Mouse (Mus musculus): Measurements from ENCODE around the gene Ttc9. TPM values are rescaled to one million over a fixed set of nuclear protein-coding genes. Genes with fewer than 3 reads are reported as not detected.

Gene Ttc9
- total and polyA plus RNA-seq, 3 experiments = 0.27 TPM; not detected in 2

DNA sequence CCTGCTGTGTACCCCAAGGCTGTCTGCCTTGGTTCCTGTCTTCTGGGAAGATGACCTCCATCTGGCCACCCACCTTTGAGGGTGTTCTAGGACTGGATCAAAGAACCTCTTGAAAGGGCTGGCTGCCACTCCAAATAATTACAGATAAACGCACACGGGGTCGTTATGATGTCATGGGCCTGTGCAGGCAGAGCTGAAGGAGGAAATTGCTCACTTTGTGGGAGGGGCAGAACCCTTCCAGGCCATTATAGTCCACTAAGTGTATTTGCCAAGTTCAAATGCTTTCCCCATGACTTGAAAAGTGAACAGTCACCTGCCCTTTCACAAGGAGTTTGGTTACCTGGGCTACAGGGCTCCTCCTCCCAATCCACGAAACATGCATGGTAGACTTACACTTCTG is 67.0 kb downstream of the Ttc9 start:
- TF ChIP-seq GATA2 (IDR thresholded peaks at IDR 0.05; ENCODE audit: borderline replicate concordance, low read depth, low read length) (no peak), TAL1 (conservative IDR thresholded peaks at IDR 0.05; ENCODE audit: low read depth, low read length) (no peak), CTCF (IDR thresholded peaks at IDR 0.05; ENCODE audit: low read depth, low read length) (no peak), POLR2AphosphoS5 (IDR thresholded peaks at IDR 0.05; ENCODE audit: insufficient replicate concordance, low read depth, low read length) (no peak), GATA1 (IDR thresholded peaks at IDR 0.05; ENCODE audit: borderline replicate concordance, low read length) (no peak)
- no peaks in the 10 kb centered on the region for H3K4me1 ChIP-seq (ENCODE audit: insufficient read depth, low read depth, low read length)
- ATAC-seq (ENCODE audit: extremely low read depth, insufficient number of reproducible peaks, low FRiP score, poor library complexity, severe bottlenecking) (no peak), DNase-seq (ENCODE audit: low spot score) (no peak)
- H3K4me3 ChIP-seq (ENCODE audit: low read depth, low read length) = no peak overlapping the region
- no peaks in the 10 kb centered on the region for H3K9me3 ChIP-seq (replicated peaks)
- H3K36me3 ChIP-seq (replicated peaks) = no peaks in the 10 kb centered on the region
- H3K27me3 ChIP-seq (ENCODE audit: insufficient read depth, low read length) = peaks cover 13% of the 10 kb centered on the region

DNA sequence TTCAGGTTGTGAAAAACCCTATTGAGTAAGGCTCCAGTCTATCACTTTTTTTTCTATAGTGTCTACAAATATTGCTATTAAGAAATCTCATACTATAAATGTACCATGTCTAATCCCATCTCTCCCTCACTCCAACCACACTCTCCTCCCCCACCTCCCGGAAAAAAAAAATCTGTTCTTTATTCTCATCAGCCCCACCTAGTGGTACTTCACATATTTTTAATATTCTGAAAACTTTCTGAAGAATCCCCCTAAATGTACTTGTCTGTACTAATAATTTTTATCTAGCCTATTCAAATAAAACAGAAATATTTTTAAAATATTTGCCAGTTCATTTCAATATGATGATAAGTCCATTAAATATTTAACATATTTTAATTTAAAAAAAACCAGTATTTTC is 71.9 kb downstream of the Ttc9 start:
- DNase-seq (ENCODE audit: low spot score) (no peak), ATAC-seq (ENCODE audit: extremely low read depth, insufficient number of reproducible peaks, low FRiP score, poor library complexity, severe bottlenecking) (no peak)
- Histone ChIP-seq H3K4me1 (ENCODE audit: insufficient read depth, low read depth, low read length) (no peaks in the 10 kb centered on the region), H3K27me3 (ENCODE audit: insufficient read depth, low read length) (peaks cover 4% of the 10 kb centered on the region), H3K36me3 (replicated peaks) (no peaks in the 10 kb centered on the region), H3K9me3 (replicated peaks) (no peaks in the 10 kb centered on the region), H3K4me3 (ENCODE audit: low read depth, low read length) (no peak overlapping the region)
- no peak for TF ChIP-seq TAL1 (conservative IDR thresholded peaks at IDR 0.05; ENCODE audit: low read depth, low read length)
- no peak for TF ChIP-seq GATA2 (IDR thresholded peaks at IDR 0.05; ENCODE audit: borderline replicate concordance, low read depth, low read length)
- TF ChIP-seq POLR2AphosphoS5 (IDR thresholded peaks at IDR 0.05; ENCODE audit: insufficient replicate concordance, low read depth, low read length) = no peak
- no peak for TF ChIP-seq CTCF (IDR thresholded peaks at IDR 0.05; ENCODE audit: low read depth, low read length)
- TF ChIP-seq GATA1 (IDR thresholded peaks at IDR 0.05; ENCODE audit: borderline replicate concordance, low read length) = no peak

DNA sequence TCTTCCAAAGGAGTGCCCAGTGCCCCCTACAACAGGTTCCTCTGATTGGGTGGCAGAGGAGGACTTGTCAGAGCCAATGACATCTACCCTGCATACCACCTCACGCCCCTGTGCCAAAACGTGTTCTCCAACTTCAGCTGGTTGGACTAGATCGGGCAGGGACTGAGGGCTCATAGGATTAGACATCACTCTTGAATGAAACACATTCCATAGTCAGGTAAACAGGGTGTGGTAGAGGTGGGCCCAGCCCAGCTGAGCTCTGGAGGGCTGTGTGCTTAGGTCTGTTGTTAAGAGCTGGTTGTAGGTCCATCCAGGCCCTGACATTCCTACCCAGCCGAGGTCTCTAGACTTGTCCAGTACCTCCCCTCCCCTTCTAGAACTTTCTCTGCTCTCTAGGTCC is 81.6 kb downstream of the Ttc9 start:
- H3K27me3 ChIP-seq (ENCODE audit: insufficient read depth, low read length) = peaks cover 27% of the 10 kb centered on the region
- TF ChIP-seq TAL1 (conservative IDR thresholded peaks at IDR 0.05; ENCODE audit: low read depth, low read length) = no peak
- no peak for TF ChIP-seq POLR2AphosphoS5 (IDR thresholded peaks at IDR 0.05; ENCODE audit: insufficient replicate concordance, low read depth, low read length)
- no peaks in the 10 kb centered on the region for H3K36me3 ChIP-seq (replicated peaks)
- no peak overlapping the region for H3K4me3 ChIP-seq (ENCODE audit: low read depth, low read length)
- no peak for ATAC-seq (ENCODE audit: extremely low read depth, insufficient number of reproducible peaks, low FRiP score, poor library complexity, severe bottlenecking)
- no peaks in the 10 kb centered on the region for H3K9me3 ChIP-seq (replicated peaks)
- no peak for DNase-seq (ENCODE audit: low spot score)
- no peaks in the 10 kb centered on the region for H3K4me1 ChIP-seq (ENCODE audit: insufficient read depth, low read depth, low read length)

Other genes with a start within 250 kb of the Ttc9 start
- 2.6 and 3.0 TPM in 2 replicates for gene Adam4, start 209.3 kb upstream of the Ttc9 start, total RNA-seq (2014; fragmentation: Nextera tagmentation)
- 0.99 and 1.5 TPM in 2 replicates for gene Adam4, start 209.3 kb upstream of the Ttc9 start, total RNA-seq (2017)
- gene Adam4, start 209.3 kb upstream of the Ttc9 start, polyA plus RNA-seq (2012) = not detected in 2 replicates
- gene Cox16, start 146.1 kb upstream of the Ttc9 start, total RNA-seq (2014; fragmentation: Nextera tagmentation) = 144 and 205 TPM in 2 replicates
- gene Cox16, start 146.1 kb upstream of the Ttc9 start, total RNA-seq (2017) = 159 and 166 TPM in 2 replicates
- gene Cox16, start 146.1 kb upstream of the Ttc9 start, polyA plus RNA-seq (2012) = 28.1 and 64.2 TPM in 2 replicates
- gene Gm20498, start 98.3 kb upstream of the Ttc9 start, total RNA-seq (2014; fragmentation: Nextera tagmentation) = 30.3 and 44.0 TPM in 2 replicates
- gene Gm20498, start 98.3 kb upstream of the Ttc9 start, total RNA-seq (2017) = 99.1 and 116 TPM in 2 replicates
- 64.7 and 98.4 TPM in 2 replicates for gene Gm20498, start 98.3 kb upstream of the Ttc9 start, polyA plus RNA-seq (2012)
- 80.0 and 81.6 TPM in 2 replicates for gene Synj2bp, start 98.3 kb upstream of the Ttc9 start, total RNA-seq (2014; fragmentation: Nextera tagmentation)
- gene Synj2bp, start 98.3 kb upstream of the Ttc9 start, total RNA-seq (2017) = 103 and 123 TPM in 2 replicates
- 3.5 and 5.3 TPM in 2 replicates for gene Synj2bp, start 98.3 kb upstream of the Ttc9 start, polyA plus RNA-seq (2012)
- not detected in 2 replicates for gene Adam21, start 62.8 kb upstream of the Ttc9 start, total RNA-seq (2014; fragmentation: Nextera tagmentation)
- gene Adam21, start 62.8 kb upstream of the Ttc9 start, total RNA-seq (2017) = 0.22 and 0.23 TPM in 2 replicates
- not detected in 2 replicates for gene Adam21, start 62.8 kb upstream of the Ttc9 start, polyA plus RNA-seq (2012)
- gene Med6, start 36.2 kb upstream of the Ttc9 start, total RNA-seq (2014; fragmentation: Nextera tagmentation) = 45.0 and 46.7 TPM in 2 replicates
- gene Med6, start 36.2 kb upstream of the Ttc9 start, total RNA-seq (2017) = 167 and 180 TPM in 2 replicates
- gene Med6, start 36.2 kb upstream of the Ttc9 start, polyA plus RNA-seq (2012) = 2.8 and 4.2 TPM in 2 replicates
- gene Map3k9, start 149.9 kb downstream of the Ttc9 start, total RNA-seq (2014; fragmentation: Nextera tagmentation) = 0.53 TPM in 1 of 2 replicates, not detected in the other
- gene Map3k9, start 149.9 kb downstream of the Ttc9 start, total RNA-seq (2017) = 0.11 and 0.12 TPM in 2 replicates
- gene Map3k9, start 149.9 kb downstream of the Ttc9 start, polyA plus RNA-seq (2012) = not detected in 2 replicates
- not detected in 2 replicates for gene Pcnx, start 228.8 kb downstream of the Ttc9 start, total RNA-seq (2014; fragmentation: Nextera tagmentation)
- 0.23 and 0.27 TPM in 2 replicates for gene Pcnx, start 228.8 kb downstream of the Ttc9 start, total RNA-seq (2017)
- not detected in 2 replicates for gene Pcnx, start 228.8 kb downstream of the Ttc9 start, polyA plus RNA-seq (2012)

Measured in G1E (cell line).